ENCODE assay signal across 9 mouse cellular contexts in the genomic region with DNA sequence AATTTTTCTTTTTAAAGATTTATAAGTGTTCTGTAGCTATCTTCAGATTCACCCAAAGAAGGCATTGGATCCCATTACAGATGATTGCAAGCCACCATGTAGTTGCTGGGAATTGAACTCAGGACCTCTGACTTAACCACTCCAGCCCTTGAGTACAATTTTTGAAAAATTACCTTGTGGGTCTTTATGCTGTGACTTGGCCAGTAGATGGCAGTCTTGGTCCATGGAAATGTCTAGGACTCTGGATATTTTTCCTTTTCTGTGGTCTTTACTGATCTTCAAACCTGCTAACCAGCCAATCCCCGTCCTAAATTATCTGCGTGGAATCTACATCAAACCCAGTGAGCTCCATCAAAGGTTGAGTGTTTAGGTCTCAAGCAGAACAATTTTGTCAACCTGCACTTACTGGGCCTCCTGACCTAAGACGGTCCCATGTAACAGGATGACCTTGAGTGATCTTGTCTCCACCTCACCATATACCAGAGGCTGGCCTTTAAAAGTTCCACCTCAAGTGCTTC. TPM values are rescaled to one million over a fixed set of nuclear protein-coding genes. Genes with fewer than 3 reads are reported as not detected.
A peak's percentile ranks its signal among the peaks of the same experiment; 100 is the strongest.
DNase-seq lines count a peak whose midpoint lies in the region; ATAC-seq and TF ChIP-seq lines count a peak whose summit lies in the region.
"Had no signal": no experiment of that assay in that cellular context is flagged by ENCODE, and none has a peak within 500 bp of the region (broad histone marks: within the 10 kb centered on the region; RNA-seq: fewer than 3 reads in every experiment).

No protein-coding gene starts in this region.

- DNase-seq in adrenal gland, adult (ENCODE audit: inconsistent age in 2 of 2, low spot score in 1 of 2) = peak; percentile 42 to 87
- no peak for DNase-seq in adrenal gland, adult 8-10 months
- DNase-seq in A20 (ENCODE audit: low read depth, low spot score) = peak; percentile 66
- peak; percentile 21 for DNase-seq in c-Kit-positive CD71-positive TER-119-negative erythroid progenitor cells, embryonic 14.5 days (ENCODE audit: low read depth)
- peak; percentile 89 for DNase-seq in forebrain, postnatal 0 days
- DNase-seq in kidney, postnatal 10 days = peak; percentile 61
- DNase-seq in lung, postnatal 10 days = peak; percentile 62
- DNase-seq in right cerebral cortex, adult 18-20 months = peak; percentile 35

- no peaks in the 10 kb centered on the region for H3K4me1 ChIP-seq in forebrain, postnatal 0 days (ENCODE audit: insufficient read depth)
- H3K4me1 ChIP-seq: limb, embryonic 12.5 days had no signal

- no peaks in the 10 kb centered on the region for H3K36me3 ChIP-seq in forebrain, postnatal 0 days (ENCODE audit: insufficient read depth)
- H3K36me3 ChIP-seq: limb, embryonic 12.5 days had no signal

- 29% methylated on average over 3 of the region's 3 CpGs for WGBS in forebrain, postnatal 0 days

- H3K9ac ChIP-seq in forebrain, postnatal 0 days = no peak overlapping the region
- H3K9ac ChIP-seq: limb, embryonic 12.5 days had no signal

- H3K4me3 ChIP-seq in forebrain, postnatal 0 days (ENCODE audit: low read depth, low read length) = no peak overlapping the region
- H3K4me3 ChIP-seq: limb, embryonic 12.5 days had no signal

- H3K9me3 ChIP-seq in forebrain, postnatal 0 days (ENCODE audit: low read length) = no peaks in the 10 kb centered on the region
- H3K9me3 ChIP-seq: limb, embryonic 12.5 days had no signal

- H3K27me3 ChIP-seq in forebrain, postnatal 0 days (ENCODE audit: insufficient read depth, low read length) = peaks cover 12% of the 10 kb centered on the region; the same call in 1 of the 2 replicates

- H3K27ac ChIP-seq in forebrain, postnatal 0 days (ENCODE audit: low read depth, low read length) = no peak overlapping the region
- H3K27ac ChIP-seq: limb, embryonic 12.5 days had no signal

- peak; percentile 82 for TF ChIP-seq CTCF in forebrain, postnatal 0 days (IDR thresholded peaks at IDR 0.05; ENCODE audit: low read depth)

- H3K4me2 ChIP-seq in forebrain, postnatal 0 days (ENCODE audit: low read depth) = no peak overlapping the region
- H3K4me2 ChIP-seq: limb, embryonic 12.5 days had no signal

- peak; percentile 74 for ATAC-seq in forebrain, postnatal 0 days

RNA-seq across cellular contexts. Expression of gene Nlrp12, which starts 27.6 kb away (rescaled TPM):
- under 1 TPM in 1 of 4 experiments, not detected in 3; 0.11 TPM for total RNA-seq in adrenal gland, adult 8-10 months (2022)
- not detected in 2 replicates for total RNA-seq in forebrain, postnatal 0 days (2014; rRNA removed)
- polyA plus RNA-seq in forebrain, postnatal 0 days (2015; fragmentation: Nextera tagmentation; extraction: Ambion mirVana) = 0.04 and 0.05 TPM in 2 replicates
- polyA plus RNA-seq: limb, embryonic 12.5 days had no signal

RNA-seq across cellular contexts. Expression of gene AU018091, which starts 53.0 kb away (rescaled TPM):
- not detected for total RNA-seq in adrenal gland, adult 8-10 months (2022)
- not detected in 2 replicates for total RNA-seq in forebrain, postnatal 0 days (2014; rRNA removed)
- polyA plus RNA-seq in forebrain, postnatal 0 days (2015; fragmentation: Nextera tagmentation; extraction: Ambion mirVana) = not detected in 2 replicates
